Mouse (Mus musculus) spleen, adult 2 months (tissue): Measurements from ENCODE around the gene Enpp6. TPM values are rescaled to one million over a fixed set of nuclear protein-coding genes. Genes with fewer than 3 reads are reported as not detected.
A peak's percentile ranks its signal among the peaks of the same experiment; 100 is the strongest.

ENCODE experiments used
- DNase-seq, 2 experiments: peaks; one replicate each; pipeline versions ENCODE4 v3.0.0 to v3.0.0-alpha.2; 2012 to 2021; ENCODE audit warnings: low spot score in 2 of 2, low read depth in 1 of 2
- H3K27ac ChIP-seq: fragments of 200-500 bp; 2 replicates; pipeline ENCODE4 v1.5.1; 2012; ENCODE audit warnings: low read length, inconsistent platforms; ENCODE audit not compliant: insufficient read depth
- H3K27me3 ChIP-seq: fragments of 200-500 bp; 2 replicates; pipeline ENCODE4 v1.6.1; 2012; ENCODE audit warnings: mild to moderate bottlenecking, moderate library complexity, low read length, inconsistent platforms; ENCODE audit not compliant: control insufficient read depth, insufficient read depth
- H3K36me3 ChIP-seq: fragments of 200-500 bp; 2 replicates; pipeline ENCODE4 v1.6.1; 2012; ENCODE audit warnings: mild to moderate bottlenecking, low read length, inconsistent platforms; ENCODE audit not compliant: control insufficient read depth, insufficient read depth
- H3K4me1 ChIP-seq: fragments of 200-500 bp; 2 replicates; pipeline ENCODE4 v1.6.1; 2011; ENCODE audit warnings: inconsistent platforms; ENCODE audit not compliant: control insufficient read depth, insufficient read depth, insufficient read length
- H3K4me3 ChIP-seq: fragments of 200-500 bp; 2 replicates; pipeline ENCODE4 v1.5.1; 2011; ENCODE audit warnings: mild to moderate bottlenecking, inconsistent platforms; ENCODE audit not compliant: insufficient read depth, insufficient read length; ENCODE audit errors: extremely low read depth
- CTCF ChIP-seq: fragments of 200-500 bp; IDR thresholded peaks from 2 replicates; pipeline ENCODE4 v1.5.1; 2011; ENCODE audit warnings: mild to moderate bottlenecking, inconsistent platforms; ENCODE audit not compliant: insufficient read depth, insufficient read length, insufficient replicate concordance; ENCODE audit errors: extremely low read depth
- POLR2A ChIP-seq: fragments of 200-500 bp; IDR thresholded peaks from 2 replicates; pipeline ENCODE4 v1.6.1; 2011; ENCODE audit warnings: low read depth, low read length, inconsistent platforms
- WGBS: fragments of 180-500 bp; shearing (Covaris S2); methylation state at CpG from one replicate; pipeline ENCODE4 v1.1.7; 2018; 5-methylcytosine and 5-hydroxymethylcytosine counted together
- polyA plus RNA-seq: library from polyadenylated mRNA; depleted of rRNA; stranded (reverse); fragments of >200 nt; gene quantifications from 2 replicates; pipeline ENCODE4 v1.2.3, GENCODE M21; 2012; rRNA removed

The Enpp6 gene
- 1.8 and 5.4 TPM in 2 replicates for polyA plus RNA-seq

DNA sequence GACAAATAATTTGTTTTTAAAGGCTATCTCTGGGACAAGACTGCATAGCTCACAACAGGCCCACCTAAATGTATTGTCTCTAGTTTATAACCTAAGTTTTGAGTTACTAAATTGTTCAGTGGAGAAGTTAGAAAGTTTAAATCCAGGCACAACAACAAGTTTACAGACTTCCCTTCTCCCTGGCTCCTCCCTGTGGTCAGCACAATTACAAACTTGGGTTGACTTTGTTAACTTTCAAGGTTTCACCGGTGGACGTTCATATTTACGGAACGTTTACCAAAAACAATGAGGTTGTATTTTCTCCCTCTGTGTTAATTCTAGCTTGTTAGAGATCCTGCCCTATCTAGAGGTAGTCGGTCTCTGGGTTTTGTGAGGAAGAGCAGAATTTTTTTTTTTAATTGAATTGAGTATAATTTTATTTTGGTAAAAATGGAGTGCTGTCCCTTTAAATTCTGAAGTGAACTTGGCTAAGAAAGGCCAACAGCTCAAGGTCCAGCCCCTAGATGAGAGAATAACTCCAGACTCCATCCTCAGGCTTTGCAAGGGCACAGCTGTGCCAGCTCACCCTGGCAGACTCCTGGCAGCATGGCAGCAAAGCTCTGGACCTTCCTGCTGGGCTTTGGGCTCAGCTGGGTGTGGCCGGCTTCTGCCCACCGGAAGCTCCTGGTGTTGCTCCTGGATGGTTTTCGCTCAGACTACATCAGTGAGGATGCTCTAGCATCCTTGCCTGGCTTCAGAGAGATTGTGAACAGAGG lies at the start of gene Enpp6:
Enpp6 (plus strand) TSS at position 502 of the 755 bp plus-strand sequence.
- DNase-seq = no peak
- H3K27me3 ChIP-seq = no peaks in the 10 kb centered on the region
- no peak within 1 kb of the TSS for H3K27ac ChIP-seq
- H3K4me3 ChIP-seq = no peak within 1 kb of the TSS
- 82% methylated on average over 8 of the region's 8 CpGs for WGBS
- H3K36me3 ChIP-seq = no peaks in the 10 kb centered on the region
- no peaks in the 10 kb centered on the region for H3K4me1 ChIP-seq
- no peak for TF ChIP-seq CTCF
- no peak for TF ChIP-seq POLR2A

GRCm38 (mm10) chr8:46938218-46938617 lies 48.5 kb upstream of the Enpp6 start:
- TF ChIP-seq CTCF = no peak
- Histone ChIP-seq H3K27ac (peak overlapping the region; percentile 49; the same call in 1 of the 2 replicates), H3K4me3 (no peak overlapping the region), H3K36me3 (no peaks in the 10 kb centered on the region), H3K27me3 (no peaks in the 10 kb centered on the region), H3K4me1 (peaks cover 25% of the 10 kb centered on the region; the same call in 1 of the 2 replicates)
- 75% methylated on average over 4 of the region's 4 CpGs for WGBS
- no peak for DNase-seq

DNA sequence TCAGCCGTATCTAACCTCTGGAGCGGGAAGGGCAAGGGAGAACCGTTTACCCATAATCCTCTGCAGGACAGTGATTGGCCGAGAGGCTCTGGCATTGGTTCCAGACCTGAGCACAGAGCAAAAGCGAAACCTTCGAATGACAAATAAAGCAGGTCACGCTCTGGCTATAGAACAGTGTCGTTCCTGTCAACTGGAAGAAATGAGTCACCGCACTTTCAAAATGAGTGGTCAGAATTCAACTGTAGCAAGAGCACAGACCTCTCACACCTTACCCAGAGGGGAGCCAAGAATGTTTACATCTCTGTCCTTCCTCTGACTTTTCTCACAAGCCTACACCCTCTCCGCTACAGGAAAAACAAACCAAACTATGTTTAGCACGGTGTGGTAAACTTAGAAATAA lies 45.4 kb upstream of the Enpp6 start:
- peak; percentile 69 to 95 for DNase-seq
- Histone ChIP-seq H3K27me3 (no peaks in the 10 kb centered on the region), H3K27ac (peak overlapping the region; percentile 91), H3K4me3 (no peak overlapping the region; the same call in 1 of the 2 replicates), H3K36me3 (no peaks in the 10 kb centered on the region), H3K4me1 (peaks cover 25% of the 10 kb centered on the region; the same call in 1 of the 2 replicates)
- 6% methylated on average over 11 of the region's 11 CpGs for WGBS
- no peak for TF ChIP-seq CTCF
- TF ChIP-seq POLR2A = no peak

DNA sequence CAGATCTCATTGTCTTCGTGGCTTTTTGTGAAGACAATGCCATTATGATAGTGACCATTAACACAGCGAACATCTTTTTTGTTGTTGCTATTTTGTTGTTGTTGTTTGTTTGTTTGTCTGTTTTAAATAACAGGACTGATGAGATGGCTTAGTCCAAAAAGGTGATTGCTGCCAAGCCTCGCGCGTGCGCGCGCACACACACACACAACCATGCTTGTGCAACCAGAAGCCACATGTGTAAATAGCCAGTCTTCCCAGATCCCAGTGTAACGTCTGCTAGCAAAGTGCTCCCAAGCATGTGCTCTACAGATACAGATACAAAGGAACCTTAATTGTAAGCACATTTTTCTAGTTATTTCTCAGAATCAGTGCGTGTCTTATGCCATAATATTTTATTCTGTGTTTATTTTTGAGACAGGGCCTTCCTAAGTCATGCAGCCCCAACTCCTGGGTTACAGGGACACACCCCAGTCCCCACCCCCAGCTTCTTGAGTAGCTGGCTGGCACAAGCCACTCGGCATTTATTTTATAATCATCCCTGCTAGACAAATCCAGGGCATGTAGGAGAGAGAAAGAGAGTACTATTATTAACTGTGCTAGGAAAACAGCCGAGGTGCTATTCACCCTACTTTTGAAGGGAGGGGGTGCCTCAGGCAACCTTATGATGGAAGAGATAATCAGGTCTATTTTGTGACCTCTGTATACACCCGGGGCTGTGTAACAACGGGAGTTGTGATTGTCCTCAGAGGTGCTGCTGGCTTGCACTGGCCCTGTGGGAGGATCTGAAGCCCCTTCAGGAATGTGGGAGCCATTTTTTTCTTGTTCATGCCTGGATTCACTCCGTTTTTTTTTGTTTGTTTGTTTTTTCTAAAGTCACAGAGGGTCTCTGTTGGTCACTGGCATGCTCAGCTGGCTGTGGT lies 44.7 kb upstream of the Enpp6 start:
- 67% methylated on average over 15 of the region's 15 CpGs for WGBS
- H3K27ac ChIP-seq = peak overlapping the region; percentile 91

DNA sequence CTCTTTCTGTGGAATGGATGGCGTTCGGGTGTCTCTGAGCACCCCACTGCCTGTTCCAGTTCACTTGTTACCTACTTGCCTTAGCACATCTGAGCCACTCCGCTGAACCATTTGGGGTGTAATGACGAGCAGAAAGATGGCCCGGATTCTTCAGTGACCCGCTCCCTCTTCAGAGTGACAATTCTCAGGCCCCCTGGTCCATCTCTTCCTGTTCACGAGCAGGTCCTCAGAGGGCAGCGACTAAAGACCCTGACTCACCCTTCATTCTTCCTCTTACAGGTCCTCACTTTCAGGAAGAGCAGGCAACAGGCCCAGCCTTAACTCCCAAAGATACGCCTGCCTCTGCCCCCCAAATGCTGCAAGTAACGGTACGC lies 44.0 kb upstream of the Enpp6 start:
- DNase-seq = peak in 1 of 2 experiments; percentile 3
- TF ChIP-seq CTCF (no peak), POLR2A (no peak)
- Histone ChIP-seq H3K36me3 (no peaks in the 10 kb centered on the region), H3K4me3 (no peak overlapping the region), H3K27me3 (no peaks in the 10 kb centered on the region), H3K27ac (peak overlapping the region; percentile 91), H3K4me1 (peaks cover 25% of the 10 kb centered on the region; the same call in 1 of the 2 replicates)
- 65% methylated on average over 11 of the region's 11 CpGs for WGBS

More for the DNA sequence above, 44.7 kb upstream of the Enpp6 start:
- DNase-seq = peak in 1 of 2 experiments; percentile 5
- TF ChIP-seq CTCF = no peak
- no peak for TF ChIP-seq POLR2A
- no peak overlapping the region for H3K4me3 ChIP-seq
- H3K36me3 ChIP-seq = no peaks in the 10 kb centered on the region
- no peaks in the 10 kb centered on the region for H3K27me3 ChIP-seq
- peaks cover 25% of the 10 kb centered on the region; the same call in 1 of the 2 replicates for H3K4me1 ChIP-seq

DNA sequence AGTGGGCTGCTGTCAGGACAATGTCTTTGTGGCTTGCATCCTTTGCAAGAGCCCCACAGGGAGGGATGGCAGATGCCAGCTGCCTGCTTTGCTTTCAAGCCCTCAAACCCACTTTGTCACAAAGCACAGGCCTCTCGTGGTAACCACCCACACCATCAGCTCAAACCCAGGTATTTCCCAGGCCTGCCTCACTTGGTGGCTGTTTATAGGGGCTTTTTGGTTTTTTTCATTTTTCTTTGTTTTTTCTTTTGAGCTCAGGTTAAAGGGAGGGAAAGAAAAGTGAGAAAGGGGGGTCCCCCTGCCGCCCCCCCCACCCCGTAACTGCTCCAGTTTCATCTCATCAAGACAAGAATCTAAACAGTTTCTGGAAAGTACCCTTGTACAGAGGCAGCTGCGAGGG lies 43.4 kb upstream of the Enpp6 start:
- DNase-seq = peak in 1 of 2 experiments; percentile 3
- Histone ChIP-seq H3K4me3 (no peak overlapping the region), H3K4me1 (peaks cover 19% of the 10 kb centered on the region; the same call in 1 of the 2 replicates), H3K27ac (peak overlapping the region; percentile 86), H3K27me3 (no peaks in the 10 kb centered on the region), H3K36me3 (no peaks in the 10 kb centered on the region)
- TF ChIP-seq POLR2A (no peak), CTCF (no peak)
- WGBS = 44% methylated on average over 4 of the region's 4 CpGs
